Mouse (Mus musculus) midbrain, postnatal 0 days (tissue): ENCODE data around the gene Smu1. TPM values are rescaled to one million over a fixed set of nuclear protein-coding genes. Genes with fewer than 3 reads are reported as not detected.

Experiments
- ATAC-seq: fragments of 200-750 bp; cut with Nextera tagmentation; 2 replicates; pipeline ENCODE4 v1.8.0; 2017; ENCODE audit warnings: moderate number of reproducible peaks, mild to moderate bottlenecking, moderate TSS enrichment, moderate library complexity; ENCODE audit not compliant: low FRiP score
- DNase-seq: peaks from one replicate; pipeline ENCODE4 v3.0.0-alpha.2; 2015; ENCODE audit warnings: low spot score
- H3K27ac ChIP-seq: fragments of 300-500 bp; sonication (generic); 2 replicates; pipeline ENCODE4 v1.5.1; 2014; ENCODE audit warnings: low read depth, mild to moderate bottlenecking, low read length, mixed read lengths
- H3K27me3 ChIP-seq: fragments of 300-500 bp; sonication (generic); 2 replicates; pipeline ENCODE4 v1.6.1; 2014; ENCODE audit warnings: low read length, control low read depth, mixed read lengths; ENCODE audit not compliant: insufficient read depth
- H3K36me3 ChIP-seq: fragments of 300-500 bp; sonication (generic); 2 replicates; pipeline ENCODE4 v1.6.1; 2014; ENCODE audit warnings: low read length, control low read depth, mixed read lengths; ENCODE audit not compliant: insufficient read depth
- H3K4me1 ChIP-seq: fragments of 300-500 bp; sonication (generic); 2 replicates; pipeline ENCODE4 v1.6.1; 2014; ENCODE audit warnings: mild to moderate bottlenecking, control low read depth, antibody characterized with exemption, low read length, mixed read lengths; ENCODE audit not compliant: insufficient read depth
- H3K4me2 ChIP-seq: fragments of 300-500 bp; sonication (generic); 2 replicates; pipeline ENCODE4 v1.6.1; 2014; ENCODE audit warnings: low read depth, mild to moderate bottlenecking, low read length, mixed read lengths; ENCODE audit not compliant: poor library complexity, severe bottlenecking
- H3K4me3 ChIP-seq: fragments of 300-500 bp; sonication (generic); 2 replicates; pipeline ENCODE4 v1.5.1; 2014; ENCODE audit warnings: low read depth, mild to moderate bottlenecking, low read length, moderate library complexity
- H3K9ac ChIP-seq: fragments of 300-500 bp; sonication (generic); replicated peaks from 2 replicates; pipeline ENCODE4 v1.6.1; 2014; ENCODE audit warnings: mild to moderate bottlenecking, low read length, moderate library complexity, mixed read lengths; ENCODE audit not compliant: poor library complexity, severe bottlenecking
- H3K9me3 ChIP-seq: fragments of 300-500 bp; sonication (generic); 2 replicates; pipeline ENCODE4 v1.6.1; 2016; ENCODE audit warnings: low read length, control low read depth
- CTCF ChIP-seq: IDR thresholded peaks from 2 replicates; pipeline ENCODE4 v1.5.1; 2016; ENCODE audit warnings: antibody characterized with exemption, mild to moderate bottlenecking
- WGBS: fragments of 180-500 bp; shearing (Covaris S2); extraction: QIAGEN DNeasy Blood & Tissue Kit; methylation state at CpG from one replicate; pipeline ENCODE4 v1.1.7; 2014; 5-methylcytosine and 5-hydroxymethylcytosine counted together
- polyA plus RNA-seq: library from polyadenylated mRNA; unstranded; fragments of >200 nt; fragmentation: Nextera tagmentation; extraction: Ambion mirVana; gene quantifications from 2 replicates; pipeline ENCODE4 v1.2.1, GENCODE M21; 2015
- total RNA-seq: library from RNA; depleted of rRNA; stranded (reverse); fragments of >200 nt; gene quantifications from 2 replicates; pipeline ENCODE4 v1.2.3, GENCODE M21; 2014

The Smu1 gene
- total and polyA plus RNA-seq, 2 experiments from 2014 or later, result 61.3 to 94.4 TPM

DNA sequence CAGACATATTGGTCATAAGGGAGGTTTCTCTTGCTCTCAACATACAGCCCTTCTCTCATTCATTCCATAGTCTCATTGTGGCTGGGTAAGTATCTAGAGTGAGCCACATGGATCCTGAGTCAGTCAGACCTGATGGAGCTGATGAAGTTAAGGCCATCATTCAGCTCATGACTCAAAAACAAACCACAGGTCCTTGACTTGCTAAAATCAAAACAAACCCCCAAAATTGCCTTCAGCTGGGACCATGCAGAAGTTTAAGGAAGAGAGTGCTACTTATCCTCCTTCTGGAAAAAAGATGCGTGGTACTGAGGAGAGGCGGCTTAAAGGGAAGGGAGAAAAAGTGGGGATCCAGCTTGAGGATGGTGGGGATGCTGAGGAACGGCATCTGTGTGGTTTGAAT lies 38.0 kb upstream of the Smu1 start:
- ATAC-seq (no peak), DNase-seq (no peak)
- Histone ChIP-seq H3K36me3 (no peaks in the 10 kb centered on the region), H3K27ac (no peak overlapping the region), H3K27me3 (no peaks in the 10 kb centered on the region), H3K9me3 (no peaks in the 10 kb centered on the region), H3K4me1 (no peaks in the 10 kb centered on the region), H3K9ac (no peak overlapping the region), H3K4me3 (no peak overlapping the region), H3K4me2 (no peak overlapping the region)
- TF ChIP-seq CTCF, result no peak
- WGBS, result 96% methylated on average over 3 of the region's 3 CpGs

DNA sequence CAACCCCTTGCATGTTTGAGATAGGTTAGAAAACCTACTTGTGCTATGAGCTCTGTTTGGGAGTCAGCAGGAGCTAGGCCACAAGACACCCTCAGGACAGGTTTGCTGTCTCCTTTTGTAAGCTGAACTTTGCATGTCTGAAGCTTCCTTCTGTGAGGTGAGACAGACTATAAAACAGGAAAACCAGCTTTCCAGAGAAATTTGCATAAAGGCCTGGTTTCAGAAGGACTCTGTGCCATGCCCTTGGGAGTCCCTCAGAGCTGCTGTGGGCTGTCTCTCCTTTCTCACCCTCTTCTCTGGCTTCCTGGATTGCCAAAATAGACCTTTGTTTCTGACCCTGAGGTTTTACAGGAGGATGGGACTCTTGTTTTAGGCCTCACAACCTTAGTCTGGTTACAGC lies 36.6 kb upstream of the Smu1 start:
- Histone ChIP-seq H3K36me3 (no peaks in the 10 kb centered on the region), H3K27ac (no peak overlapping the region), H3K4me1 (no peaks in the 10 kb centered on the region), H3K4me3 (no peak overlapping the region), H3K9ac (no peak overlapping the region), H3K4me2 (no peak overlapping the region), H3K9me3 (no peaks in the 10 kb centered on the region), H3K27me3 (no peaks in the 10 kb centered on the region)
- ATAC-seq (no peak), DNase-seq (no peak)
- TF ChIP-seq CTCF, result no peak

DNA sequence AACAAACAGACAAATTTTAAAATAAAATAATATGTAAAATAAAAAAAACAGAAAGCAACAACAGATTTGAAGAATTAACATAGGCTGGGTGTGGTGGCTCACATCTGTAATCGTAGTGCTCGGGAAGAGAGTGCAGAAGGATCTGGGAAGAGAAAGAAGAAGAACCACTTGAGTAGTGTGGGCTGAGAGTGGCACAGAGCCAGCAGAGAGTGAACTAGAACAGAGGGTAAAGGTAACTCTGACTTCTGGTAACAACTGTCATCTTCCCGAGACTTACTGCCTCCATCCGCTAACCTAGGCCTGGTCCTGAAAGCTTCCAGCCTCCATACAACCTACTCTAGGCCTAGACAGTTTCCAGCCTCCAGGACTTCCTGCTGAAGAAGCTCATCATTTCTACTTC lies 33.5 kb upstream of the Smu1 start:
- H3K9me3 ChIP-seq, result no peaks in the 10 kb centered on the region
- no peaks in the 10 kb centered on the region for H3K4me1 ChIP-seq
- 97% methylated on average over 4 of the region's 4 CpGs for WGBS
- no peaks in the 10 kb centered on the region for H3K27me3 ChIP-seq
- no peak for TF ChIP-seq CTCF
- no peak overlapping the region for H3K4me2 ChIP-seq
- DNase-seq, result no peak
- no peak overlapping the region for H3K27ac ChIP-seq
- no peak for ATAC-seq
- H3K4me3 ChIP-seq, result no peak overlapping the region
- H3K36me3 ChIP-seq, result no peaks in the 10 kb centered on the region
- H3K9ac ChIP-seq, result no peak overlapping the region

GRCm38 (mm10) chr4:40786578-40786977 lies 28.9 kb upstream of the Smu1 start:
- Histone ChIP-seq H3K36me3 (no peaks in the 10 kb centered on the region), H3K4me1 (no peaks in the 10 kb centered on the region), H3K4me3 (no peak overlapping the region), H3K9ac (no peak overlapping the region), H3K4me2 (no peak overlapping the region), H3K27ac (no peak overlapping the region), H3K27me3 (no peaks in the 10 kb centered on the region), H3K9me3 (no peaks in the 10 kb centered on the region)
- ATAC-seq (no peak), DNase-seq (no peak)
- no peak for TF ChIP-seq CTCF
- WGBS, result 68% methylated on average over 4 of the region's 4 CpGs

DNA sequence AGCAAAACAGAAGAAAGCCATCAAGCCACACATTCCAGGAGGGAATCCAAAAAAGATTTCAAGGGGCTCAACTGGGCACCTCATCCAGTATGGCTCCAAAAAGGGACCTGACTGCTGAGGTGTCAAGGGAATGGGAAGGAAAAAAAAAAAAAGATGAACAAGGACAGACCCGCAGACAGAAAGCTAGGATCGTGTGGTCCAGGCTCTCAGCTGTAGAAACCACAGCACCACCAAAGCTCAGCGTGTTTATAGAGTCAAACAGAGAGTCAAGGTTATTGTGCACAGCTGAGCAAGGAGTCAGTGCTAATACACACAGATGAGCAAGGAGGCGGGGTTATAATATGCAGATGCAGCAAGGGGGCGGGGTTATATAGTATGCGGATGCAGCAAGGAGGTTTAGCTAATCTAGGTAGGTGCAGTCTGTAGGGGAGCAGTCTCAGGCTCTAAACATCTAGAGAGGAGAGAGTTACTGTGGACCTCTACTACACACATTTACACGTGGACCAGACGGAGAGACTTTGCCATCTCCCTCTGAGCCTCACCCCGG lies 28.0 kb upstream of the Smu1 start:
- H3K27me3 ChIP-seq, result no peaks in the 10 kb centered on the region
- ATAC-seq, result no peak
- no peak overlapping the region for H3K4me3 ChIP-seq
- H3K4me2 ChIP-seq, result no peak overlapping the region
- H3K36me3 ChIP-seq, result no peaks in the 10 kb centered on the region
- no peak for TF ChIP-seq CTCF
- 77% methylated on average over 9 of the region's 9 CpGs for WGBS
- no peaks in the 10 kb centered on the region for H3K4me1 ChIP-seq
- no peak overlapping the region for H3K9ac ChIP-seq
- no peak for DNase-seq
- no peak overlapping the region for H3K27ac ChIP-seq
- H3K9me3 ChIP-seq, result no peaks in the 10 kb centered on the region

DNA sequence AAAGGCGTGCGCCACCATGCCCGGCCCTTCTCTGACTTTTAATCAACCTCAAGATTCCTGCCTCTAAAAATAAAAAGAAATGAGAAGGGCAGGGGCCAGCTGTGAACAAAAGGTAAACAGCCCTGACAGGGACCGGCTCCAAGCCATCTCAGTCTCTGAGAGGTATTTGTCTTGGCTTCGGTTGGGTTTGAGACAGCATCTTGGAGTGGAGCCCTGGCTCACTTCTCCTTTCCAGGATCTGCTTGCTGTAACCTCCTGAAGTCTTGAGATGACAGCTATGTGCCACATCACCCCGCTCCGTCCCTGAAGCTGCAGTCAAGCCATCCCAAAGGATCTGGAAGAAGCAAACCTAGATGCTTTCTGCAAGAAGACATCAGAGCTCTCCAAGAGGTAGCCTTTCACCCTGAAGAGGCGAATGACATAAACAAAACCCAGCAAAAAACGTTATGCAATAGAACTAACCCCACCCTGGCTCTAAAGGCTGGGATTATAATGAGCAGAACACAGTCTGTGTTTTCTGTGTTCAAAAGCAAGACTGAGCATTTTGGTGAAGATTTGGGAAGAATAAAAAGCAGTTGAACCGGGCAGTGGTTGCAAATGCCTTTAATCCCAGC lies 26.9 kb upstream of the Smu1 start:
- H3K9ac ChIP-seq, result no peak overlapping the region
- H3K36me3 ChIP-seq, result no peaks in the 10 kb centered on the region
- WGBS, result 78% methylated on average over 10 of the region's 10 CpGs
- H3K4me2 ChIP-seq, result no peak overlapping the region
- ATAC-seq (no peak), DNase-seq (no peak)
- H3K27me3 ChIP-seq, result no peaks in the 10 kb centered on the region
- TF ChIP-seq CTCF, result no peak
- no peak overlapping the region for H3K27ac ChIP-seq
- no peaks in the 10 kb centered on the region for H3K4me1 ChIP-seq
- no peak overlapping the region for H3K4me3 ChIP-seq
- H3K9me3 ChIP-seq, result no peaks in the 10 kb centered on the region
